Comparison of ENCODE assay signal across 11 mouse cellular contexts in the genomic region with DNA sequence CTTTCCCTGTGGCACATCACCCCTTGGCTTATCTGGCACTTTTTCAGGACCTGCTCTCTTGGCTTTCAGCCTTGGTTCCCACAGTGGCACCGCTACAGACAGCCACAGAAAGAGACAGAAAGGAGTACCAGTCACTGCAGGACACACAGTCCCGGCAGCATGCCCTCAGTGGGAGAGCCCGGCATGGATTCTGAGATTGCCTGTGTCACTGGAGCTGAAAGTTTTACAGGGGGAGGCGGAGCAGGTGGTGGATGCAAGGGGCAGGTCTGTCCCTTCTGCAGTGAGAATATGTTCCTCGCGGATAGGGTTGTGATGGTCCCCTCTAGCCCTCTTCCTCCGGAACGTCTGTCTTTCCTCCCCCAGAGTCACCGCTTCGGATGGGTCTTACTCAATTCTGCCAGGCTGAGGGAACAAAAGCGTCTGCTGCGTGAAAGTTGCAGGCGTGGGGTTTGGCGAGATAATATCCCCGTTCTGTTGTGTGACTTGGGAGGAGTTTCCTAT.
A peak's percentile ranks its signal among the peaks of the same experiment; 100 is the strongest.
DNase-seq lines count a peak whose midpoint lies in the region.
"Had no signal": no experiment of that assay in that cellular context is flagged by ENCODE, and none has a peak within 500 bp of the region (broad histone marks: within the 10 kb centered on the region; RNA-seq: fewer than 3 reads in every experiment).

No protein-coding gene starts in this region.

- peak; percentile 26 to 31 for DNase-seq in cerebellum, postnatal 25 days
- DNase-seq in cerebellum, adult 9-11 months: no peak
- peak; percentile 34 to 47 for DNase-seq in adrenal gland, postnatal 36 days
- peak; percentile 78 for DNase-seq in layer of hippocampus, adult 9-11 months
- peak; percentile 44 to 54 for DNase-seq in right cerebral cortex, adult 2 months (ENCODE audit: low spot score in 2 of 2)
- DNase-seq in MN1 (ENCODE audit: low spot score): no peak
- no peak for DNase-seq in ovary, adult 18-20 months (ENCODE audit: low spot score)
- no peak for DNase-seq in ovary, postnatal 14 days (ENCODE audit: low spot score)
- DNase-seq: heart, adult 2 months; kidney, adult 9 months; thymus, postnatal 25 days had no signal

Comparison
In these comparisons a context has a peak if more than half of its experiments do, and no peak if none do; other contexts are left out.
1. DNase-seq: peak in cerebellum, postnatal 25 days (2 of 2), adrenal gland, postnatal 36 days (2 of 2), layer of hippocampus, adult 9-11 months (single experiment) and right cerebral cortex, adult 2 months (2 of 2); none in cerebellum, adult 9-11 months (single experiment), MN1 (single experiment), ovary, adult 18-20 months (single experiment) and ovary, postnatal 14 days (single experiment).